Mouse (Mus musculus) heart, embryonic 15.5 days (tissue): ENCODE data around the gene Gm17720. TPM values are rescaled to one million over a fixed set of nuclear protein-coding genes. Genes with fewer than 3 reads are reported as not detected.

Experiments
- ATAC-seq: fragments of 200-750 bp; cut with Nextera tagmentation; replicated peaks from 2 replicates; pipeline ENCODE4 v1.8.0; 2017; ENCODE audit warnings: low read depth, moderate TSS enrichment; ENCODE audit not compliant: insufficient number of reproducible peaks, insufficient read depth, low FRiP score
- H3K27ac ChIP-seq: fragments of 300-500 bp; sonication (generic); 2 replicates; pipeline ENCODE4 v1.5.1; 2015; ENCODE audit warnings: mild to moderate bottlenecking, inconsistent platforms
- H3K27me3 ChIP-seq: fragments of 300-500 bp; sonication (generic); 2 replicates; pipeline ENCODE4 v1.6.1; 2015; ENCODE audit warnings: inconsistent platforms
- H3K36me3 ChIP-seq: fragments of 300-500 bp; sonication (generic); 2 replicates; pipeline ENCODE4 v1.6.1; 2015; ENCODE audit warnings: mild to moderate bottlenecking, inconsistent platforms
- H3K4me1 ChIP-seq: fragments of 300-500 bp; sonication (generic); replicated peaks from 2 replicates; pipeline ENCODE4 v1.6.1; 2015; ENCODE audit warnings: inconsistent platforms
- H3K4me2 ChIP-seq: fragments of 300-500 bp; sonication (generic); 2 replicates; pipeline ENCODE4 v1.6.1; 2015; ENCODE audit warnings: inconsistent platforms, mild to moderate bottlenecking, moderate library complexity
- H3K4me3 ChIP-seq: fragments of 300-500 bp; sonication (generic); 2 replicates; pipeline ENCODE4 v1.5.1; 2015; ENCODE audit warnings: mild to moderate bottlenecking, inconsistent platforms
- H3K9ac ChIP-seq: fragments of 300-500 bp; sonication (generic); 2 replicates; pipeline ENCODE4 v1.6.1; 2015; ENCODE audit warnings: mild to moderate bottlenecking, inconsistent platforms
- H3K9me3 ChIP-seq: fragments of 300-500 bp; sonication (generic); replicated peaks from 2 replicates; pipeline ENCODE4 v1.6.1; 2016; ENCODE audit warnings: inconsistent platforms
- WGBS: fragments of 180-500 bp; shearing (Covaris S2); methylation state at CpG from one replicate; pipeline ENCODE4 v1.1.7; 2015; ENCODE audit warnings: mixed read lengths; 5-methylcytosine and 5-hydroxymethylcytosine counted together
- polyA plus RNA-seq: library from polyadenylated mRNA; unstranded; fragments of >200 nt; fragmentation: Nextera tagmentation; extraction: Ambion mirVana; gene quantifications from 2 replicates; pipeline ENCODE4 v1.2.1, GENCODE M21; 2015

The Gm17720 gene
- polyA plus RNA-seq, 1 experiment from 2014 or later, result not detected

GRCm38 (mm10) chr8:110079282-110080221 is 23.0 kb downstream of the Gm17720 start, which contains the start of gene Zfp612:
TSS of gene Zfp612 (plus strand) at chr8:110079746.
- WGBS, result 8% methylated on average over 54 of the region's 54 CpGs
- Histone ChIP-seq H3K4me1 (peaks cover 10% of the 10 kb centered on the region), H3K36me3 (no peaks in the 10 kb centered on the region; the same call in 1 of the 2 replicates), H3K4me3 (peak within 1 kb of the TSS; percentile 78), H3K27me3 (0 out of 2 replicates have a peak, but pooled peaks cover 2% of the 10 kb centered on the region), H3K4me2 (peak within 1 kb of the TSS; percentile 93), H3K27ac (no peak within 1 kb of the TSS), H3K9me3 (no peaks in the 10 kb centered on the region), H3K9ac (peak within 1 kb of the TSS; percentile 71)
- ATAC-seq, result no peak; the same call in 1 of the 2 replicates

DNA sequence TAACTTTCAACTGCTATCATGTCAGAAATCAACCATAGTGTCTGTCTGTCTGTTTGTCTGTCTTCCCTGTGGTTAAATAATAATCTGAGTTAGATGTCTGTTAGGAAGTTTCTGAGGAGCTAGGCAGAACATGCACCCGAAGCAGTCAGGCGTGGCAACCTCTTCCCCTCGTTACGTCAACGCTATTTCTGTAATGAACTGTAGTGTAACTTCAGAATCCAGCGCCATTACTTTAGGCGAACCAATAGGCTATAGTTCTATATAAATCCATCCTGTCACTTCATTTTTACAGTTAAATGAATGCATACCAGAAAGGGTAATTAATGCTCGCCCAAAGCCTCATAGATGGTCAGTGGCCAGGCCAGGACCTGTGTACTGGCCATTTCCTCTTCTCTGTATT is 28.1 kb downstream of the Gm17720 start:
- ATAC-seq, result no peak
- no peak overlapping the region for H3K4me3 ChIP-seq
- H3K4me1 ChIP-seq, result peaks cover 4% of the 10 kb centered on the region
- WGBS, result 75% methylated on average over 8 of the region's 8 CpGs
- H3K27ac ChIP-seq, result no peak overlapping the region
- no peaks in the 10 kb centered on the region for H3K36me3 ChIP-seq
- H3K27me3 ChIP-seq, result 0 out of 2 replicates have a peak, but pooled peaks cover 9% of the 10 kb centered on the region
- no peak overlapping the region for H3K9ac ChIP-seq
- H3K4me2 ChIP-seq, result no peak overlapping the region
- no peaks in the 10 kb centered on the region for H3K9me3 ChIP-seq

GRCm38 (mm10) chr8:110071600-110071999 is 31.0 kb downstream of the Gm17720 start:
- no peak for ATAC-seq
- 13% methylated on average over 9 of the region's 9 CpGs for WGBS

GRCm38 (mm10) chr8:110069706-110070105 is 32.8 kb downstream of the Gm17720 start:
- WGBS, result 85% methylated on average over 4 of the region's 4 CpGs
- Histone ChIP-seq H3K36me3 (no peaks in the 10 kb centered on the region), H3K27me3 (0 out of 2 replicates have a peak, but pooled peaks cover 7% of the 10 kb centered on the region), H3K4me2 (no peak overlapping the region), H3K9ac (no peak overlapping the region), H3K4me3 (no peak overlapping the region), H3K4me1 (no peaks in the 10 kb centered on the region), H3K27ac (no peak overlapping the region), H3K9me3 (no peaks in the 10 kb centered on the region)
- no peak for ATAC-seq

More at GRCm38 (mm10) chr8:110071600-110071999, 31.0 kb downstream of the Gm17720 start:
- no peaks in the 10 kb centered on the region for H3K9me3 ChIP-seq
- H3K4me1 ChIP-seq, result no peaks in the 10 kb centered on the region
- H3K4me2 ChIP-seq, result no peak overlapping the region
- no peaks in the 10 kb centered on the region for H3K36me3 ChIP-seq
- H3K27me3 ChIP-seq, result 0 out of 2 replicates have a peak, but pooled peaks cover 9% of the 10 kb centered on the region
- no peak overlapping the region for H3K27ac ChIP-seq
- H3K9ac ChIP-seq, result no peak overlapping the region
- no peak overlapping the region for H3K4me3 ChIP-seq

- H3K4me3 ChIP-seq, result no peak overlapping the region
- H3K36me3 ChIP-seq, result no peaks in the 10 kb centered on the region
- 86% methylated on average over 4 of the region's 4 CpGs for WGBS
- H3K4me2 ChIP-seq, result no peak overlapping the region
- no peak overlapping the region for H3K27ac ChIP-seq
- no peaks in the 10 kb centered on the region for H3K4me1 ChIP-seq
- H3K9ac ChIP-seq, result no peak overlapping the region
- no peak for ATAC-seq
- H3K27me3 ChIP-seq, result no peaks in the 10 kb centered on the region
- no peaks in the 10 kb centered on the region for H3K9me3 ChIP-seq
These were observed 36.9 kb downstream of the Gm17720 start for GRCm38 (mm10) chr8:110065676-110066075.

- Histone ChIP-seq H3K27ac (no peak overlapping the region), H3K4me2 (no peak overlapping the region), H3K4me1 (no peaks in the 10 kb centered on the region), H3K9ac (no peak overlapping the region), H3K27me3 (no peaks in the 10 kb centered on the region), H3K4me3 (no peak overlapping the region), H3K9me3 (no peaks in the 10 kb centered on the region), H3K36me3 (no peaks in the 10 kb centered on the region)
- 85% methylated on average over 18 of the region's 18 CpGs for WGBS
- no peak for ATAC-seq
These were observed 37.8 kb downstream of the Gm17720 start for GRCm38 (mm10) chr8:110064606-110065365.

DNA sequence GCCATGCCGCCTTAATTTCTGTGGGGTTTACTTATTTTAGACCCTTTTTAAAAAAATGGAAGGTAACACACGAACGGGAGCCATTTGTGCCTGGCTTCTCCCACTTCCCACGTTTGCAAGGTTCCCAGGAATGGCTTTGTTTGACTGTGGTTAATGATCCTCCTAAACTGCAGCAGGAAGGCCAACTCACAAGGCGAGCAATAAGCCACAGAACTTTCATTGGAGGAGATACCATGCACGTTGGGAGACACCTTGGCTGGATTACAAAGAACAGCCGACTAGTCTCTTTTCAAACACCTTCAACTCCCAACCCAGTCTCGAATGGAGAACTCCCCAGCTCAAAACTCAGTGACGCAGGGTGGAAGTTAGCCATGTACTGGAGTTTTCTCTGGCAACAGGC is 38.4 kb downstream of the Gm17720 start:
- Histone ChIP-seq H3K4me1 (no peaks in the 10 kb centered on the region), H3K9ac (no peak overlapping the region), H3K36me3 (no peaks in the 10 kb centered on the region), H3K27ac (no peak overlapping the region), H3K9me3 (no peaks in the 10 kb centered on the region), H3K4me3 (no peak overlapping the region), H3K27me3 (no peaks in the 10 kb centered on the region), H3K4me2 (no peak overlapping the region)
- WGBS, result 74% methylated on average over 9 of the region's 9 CpGs
- no peak for ATAC-seq

GRCm38 (mm10) chr8:110058207-110058606 is 44.3 kb downstream of the Gm17720 start:
- 64% methylated on average over 8 of the region's 8 CpGs for WGBS
- Histone ChIP-seq H3K27ac (no peak overlapping the region), H3K9me3 (no peaks in the 10 kb centered on the region), H3K36me3 (no peaks in the 10 kb centered on the region), H3K9ac (no peak overlapping the region), H3K4me1 (no peaks in the 10 kb centered on the region), H3K27me3 (no peaks in the 10 kb centered on the region), H3K4me2 (no peak overlapping the region), H3K4me3 (no peak overlapping the region)
- no peak for ATAC-seq

DNA sequence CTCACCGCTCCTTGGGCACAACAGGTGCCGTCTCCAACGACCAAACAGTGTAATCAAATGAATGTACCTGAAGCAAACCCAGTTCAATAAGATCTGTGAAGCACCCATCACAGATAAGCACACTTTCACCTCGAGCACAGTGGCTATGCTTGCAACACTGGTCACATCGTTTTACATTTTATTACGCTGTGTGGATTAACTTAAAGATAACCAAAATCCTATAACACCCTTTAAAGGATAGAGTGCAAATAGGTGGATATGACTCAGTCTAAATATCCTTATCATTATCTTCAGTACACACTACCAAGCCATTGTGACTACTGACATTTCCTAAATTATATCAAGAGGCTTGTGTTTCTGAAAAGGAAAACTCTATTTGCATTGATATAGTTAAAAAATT is 51.3 kb downstream of the Gm17720 start:
- Histone ChIP-seq H3K9me3 (no peaks in the 10 kb centered on the region), H3K27me3 (no peaks in the 10 kb centered on the region), H3K4me1 (no peaks in the 10 kb centered on the region), H3K36me3 (no peaks in the 10 kb centered on the region), H3K4me3 (no peak overlapping the region), H3K27ac (no peak overlapping the region), H3K4me2 (no peak overlapping the region), H3K9ac (no peak overlapping the region)
- WGBS, result 65% methylated on average over 6 of the region's 6 CpGs
- no peak for ATAC-seq

- Histone ChIP-seq H3K4me3 (no peak overlapping the region), H3K4me2 (no peak overlapping the region), H3K4me1 (0 out of 2 replicates have a peak, but pooled peaks cover 9% of the 10 kb centered on the region), H3K9ac (no peak overlapping the region), H3K27me3 (no peaks in the 10 kb centered on the region), H3K36me3 (no peaks in the 10 kb centered on the region), H3K27ac (no peak overlapping the region), H3K9me3 (no peaks in the 10 kb centered on the region)
- WGBS, result 60% methylated on average over 4 of the region's 4 CpGs
- ATAC-seq, result no peak
These were observed 62.0 kb downstream of the Gm17720 start for GRCm38 (mm10) chr8:110040509-110040908.

GRCm38 (mm10) chr8:110039659-110040058 is 62.9 kb downstream of the Gm17720 start, which contains the start of gene Chst4:
TSS of gene Chst4 (minus strand) at chr8:110039740.
- no peak within 1 kb of the TSS for H3K27ac ChIP-seq
- no peak within 1 kb of the TSS for H3K4me3 ChIP-seq
- 0 out of 2 replicates have a peak, but pooled peaks cover 9% of the 10 kb centered on the region for H3K4me1 ChIP-seq
- H3K4me2 ChIP-seq, result no peak within 1 kb of the TSS
- ATAC-seq, result no peak
- H3K36me3 ChIP-seq, result no peaks in the 10 kb centered on the region
- WGBS, result 61% methylated on average over 5 of the region's 5 CpGs
- H3K27me3 ChIP-seq, result no peaks in the 10 kb centered on the region
- H3K9ac ChIP-seq, result no peak within 1 kb of the TSS
- no peaks in the 10 kb centered on the region for H3K9me3 ChIP-seq
